Mouse (Mus musculus): ENCODE results near the gene Arsk. TPM values are rescaled to one million over a fixed set of nuclear protein-coding genes. Genes with fewer than 3 reads are reported as not detected.

The Arsk gene
- polyA plus RNA-seq, 1 experiment from 2014 or later, result 6.0 TPM

DNA sequence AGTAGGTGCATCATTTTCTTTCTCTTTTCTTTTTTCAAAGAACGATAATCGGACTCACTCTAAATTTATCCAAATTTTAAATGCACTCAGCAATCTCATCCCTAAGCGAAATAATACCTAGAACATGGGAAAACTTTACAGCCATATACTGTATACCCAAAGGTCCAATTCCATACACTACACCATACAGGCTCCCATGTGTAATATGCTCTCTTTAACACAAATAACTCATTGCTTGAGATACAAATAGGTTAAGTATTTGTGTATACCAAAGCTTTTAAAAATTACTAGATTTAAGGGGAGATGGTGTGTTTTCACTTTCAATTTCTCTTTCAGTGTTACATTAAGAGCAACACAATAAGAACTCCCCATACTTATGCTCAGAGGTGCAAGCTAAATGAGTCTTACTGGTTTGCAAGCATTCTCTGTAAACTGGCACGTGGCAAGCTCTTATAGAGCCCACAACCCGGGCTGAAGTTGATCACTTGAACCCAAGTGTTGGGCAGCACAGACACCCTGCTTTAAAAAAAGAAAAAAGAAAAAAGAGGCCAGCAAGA lies 79.5 kb downstream of the Arsk start:
- Histone ChIP-seq H3K4me3 (peak overlapping the region; percentile 75), H3K27me3 (no peaks in the 10 kb centered on the region), H3K4me1 (peaks cover 4% of the 10 kb centered on the region), H3K9me3 (no peaks in the 10 kb centered on the region), H3K9ac (replicated peaks) (peak overlapping the region; percentile 34; the same call in 1 of the 2 replicates), H3K36me3 (no peaks in the 10 kb centered on the region), H3K4me2 (replicated peaks) (peak overlapping the region; percentile 69), H3K27ac (replicated peaks) (no peak overlapping the region)
- WGBS, result 46% methylated on average over 5 of the region's 5 CpGs
- peak; percentile 64 for ATAC-seq (ENCODE audit: low FRiP score, low read depth)

DNA sequence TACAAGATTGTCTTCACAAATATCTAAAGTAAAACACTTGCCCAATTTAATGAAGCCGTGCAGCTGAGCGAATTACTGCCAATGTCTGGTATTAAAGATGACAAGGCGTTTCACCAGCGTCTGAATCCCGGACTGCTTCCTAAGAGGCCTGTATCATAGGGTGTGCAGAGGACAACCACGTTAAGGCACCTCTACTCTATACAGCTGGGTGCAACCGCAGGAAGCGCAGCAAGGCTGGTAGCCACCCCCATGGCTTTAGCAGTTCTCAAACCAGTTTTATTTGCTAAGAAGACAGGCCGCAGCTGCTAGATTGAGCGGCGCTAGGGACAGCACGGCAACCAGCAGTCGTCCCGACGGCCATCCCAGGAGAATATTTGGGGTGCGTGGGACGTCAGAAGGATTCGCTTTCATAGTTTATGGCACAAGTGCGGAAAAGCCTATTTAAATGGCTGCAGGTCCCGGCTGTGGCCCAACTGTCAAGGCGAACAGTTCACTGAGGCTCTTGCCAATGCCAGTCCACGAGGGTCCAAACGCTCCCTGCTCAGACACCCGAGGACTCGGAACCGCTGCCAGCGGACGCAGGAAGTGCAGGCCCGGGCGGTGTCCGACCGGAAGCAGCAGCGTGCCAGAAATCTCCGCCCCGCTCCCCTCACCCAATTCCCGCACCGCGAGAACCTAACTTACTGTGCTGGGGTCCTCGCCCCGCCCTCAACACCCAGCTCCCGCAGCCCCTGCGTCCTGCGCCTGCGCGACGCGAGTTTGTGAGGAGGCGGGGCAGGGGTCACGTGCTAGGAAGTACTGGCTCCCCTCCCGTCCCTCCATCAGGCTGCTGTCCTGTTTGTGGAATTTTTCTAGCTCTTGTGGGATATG lies 80.3 kb downstream of the Arsk start, which contains the start of gene Rfesd:
Rfesd (minus strand) TSS at position 746 of the 870 bp plus-strand sequence.
- H3K4me3 ChIP-seq, result peak within 1 kb of the TSS; percentile 75
- 2% methylated on average over 50 of the region's 50 CpGs for WGBS
- no peaks in the 10 kb centered on the region for H3K9me3 ChIP-seq
- peaks cover 4% of the 10 kb centered on the region for H3K4me1 ChIP-seq
- no peaks in the 10 kb centered on the region for H3K36me3 ChIP-seq
- H3K9ac ChIP-seq (replicated peaks), result peak within 1 kb of the TSS; percentile 82
- H3K27me3 ChIP-seq, result no peaks in the 10 kb centered on the region
- H3K4me2 ChIP-seq (replicated peaks), result peak within 1 kb of the TSS; percentile 69
- peak; percentile 100 for ATAC-seq (ENCODE audit: low FRiP score, low read depth)
- H3K27ac ChIP-seq (replicated peaks), result peak within 1 kb of the TSS; percentile 91

DNA sequence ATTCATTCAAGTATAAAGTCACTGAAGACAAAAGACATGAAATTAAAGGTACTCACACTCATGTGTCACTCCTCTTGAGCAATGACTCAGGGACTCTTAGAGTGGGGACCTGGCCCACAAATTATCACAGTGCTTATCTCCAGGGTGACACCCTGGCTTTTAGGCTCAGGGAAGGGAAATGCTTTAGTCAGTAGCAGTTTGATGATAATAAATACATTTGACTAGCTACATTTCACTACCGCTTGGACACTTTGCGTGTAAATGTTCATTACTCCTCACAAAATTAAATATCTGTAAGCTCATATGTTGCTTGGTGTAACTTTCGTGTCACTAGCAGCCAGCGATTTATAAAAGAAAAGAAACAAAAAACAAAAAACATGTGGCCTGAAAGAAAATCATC lies 81.0 kb downstream of the Arsk start:
- 80% methylated on average over 4 of the region's 4 CpGs for WGBS
- no peaks in the 10 kb centered on the region for H3K36me3 ChIP-seq
- H3K27ac ChIP-seq (replicated peaks), result peak overlapping the region; percentile 91
- no peak for ATAC-seq (ENCODE audit: low FRiP score, low read depth)
- H3K9me3 ChIP-seq, result no peaks in the 10 kb centered on the region
- H3K4me2 ChIP-seq (replicated peaks), result peak overlapping the region; percentile 69
- H3K9ac ChIP-seq (replicated peaks), result peak overlapping the region; percentile 82
- H3K4me1 ChIP-seq, result peaks cover 4% of the 10 kb centered on the region
- no peaks in the 10 kb centered on the region for H3K27me3 ChIP-seq
- peak overlapping the region; percentile 75 for H3K4me3 ChIP-seq

DNA sequence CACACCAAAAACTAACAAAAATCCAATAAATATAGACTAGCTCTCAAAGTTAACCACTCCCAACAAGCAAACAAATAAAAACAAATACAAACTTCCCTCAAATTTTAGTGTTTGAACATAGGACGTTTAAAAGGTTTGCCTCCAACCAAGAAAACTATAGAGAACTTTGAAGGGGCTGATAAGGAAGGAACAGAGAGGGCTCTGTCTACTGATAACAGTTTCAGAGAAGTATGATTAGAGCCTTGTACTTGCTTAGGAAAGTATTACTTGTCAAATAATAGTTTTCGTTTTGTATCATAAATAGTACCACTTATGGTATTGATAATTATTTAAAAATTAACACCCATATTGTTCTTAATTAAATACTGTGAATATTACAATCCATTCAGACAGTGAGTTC lies 83.9 kb downstream of the Arsk start:
- Histone ChIP-seq H3K27ac (replicated peaks) (no peak overlapping the region), H3K4me2 (replicated peaks) (no peak overlapping the region), H3K4me3 (no peak overlapping the region), H3K27me3 (no peaks in the 10 kb centered on the region), H3K9ac (replicated peaks) (no peak overlapping the region), H3K4me1 (peaks cover 4% of the 10 kb centered on the region), H3K36me3 (no peaks in the 10 kb centered on the region), H3K9me3 (no peaks in the 10 kb centered on the region)
- 84% methylated on average over 2 of the region's 2 CpGs for WGBS
- ATAC-seq (ENCODE audit: low FRiP score, low read depth), result no peak

Other genes with a start within 250 kb of the Arsk start
- 55.4 and 66.0 TPM in 2 replicates for gene Rhobtb3, start 154.7 kb downstream of the Arsk start, polyA plus RNA-seq (2016; fragmentation: Nextera tagmentation; extraction: Ambion mirVana)
- gene Spata9, start 131.5 kb downstream of the Arsk start, polyA plus RNA-seq (2016; fragmentation: Nextera tagmentation; extraction: Ambion mirVana), result 0.51 and 1.4 TPM in 2 replicates
- 20.3 and 20.9 TPM in 2 replicates for gene Rfesd, start 79.9 kb downstream of the Arsk start, polyA plus RNA-seq (2016; fragmentation: Nextera tagmentation; extraction: Ambion mirVana)
- 0.56 and 0.62 TPM in 2 replicates for gene Gpr150, start 41.7 kb downstream of the Arsk start, polyA plus RNA-seq (2016; fragmentation: Nextera tagmentation; extraction: Ambion mirVana)
- 14.2 and 16.5 TPM in 2 replicates for gene Ttc37, start 74 bp upstream of the Arsk start, polyA plus RNA-seq (2016; fragmentation: Nextera tagmentation; extraction: Ambion mirVana)
- 0.34 TPM in 1 of 2 replicates, not detected in the other for gene Fam81b, start 206.4 kb upstream of the Arsk start, polyA plus RNA-seq (2016; fragmentation: Nextera tagmentation; extraction: Ambion mirVana)